Mouse (Mus musculus) cerebellum, adult 2 months (tissue): Measurements from ENCODE around the gene Creld2. TPM values are rescaled to one million over a fixed set of nuclear protein-coding genes. Genes with fewer than 3 reads are reported as not detected.

ENCODE experiments used
- DNase-seq, 2 experiments: peaks; one replicate each; pipeline ENCODE4 v3.0.0; 2021
- H3K27ac ChIP-seq: fragments of 200-500 bp; 2 replicates; pipeline ENCODE4 v1.5.1; 2012; ENCODE audit warnings: low read length, control low read depth, inconsistent platforms; ENCODE audit not compliant: insufficient read depth
- H3K27me3 ChIP-seq: fragments of 200-500 bp; 2 replicates; pipeline ENCODE4 v1.6.1; 2012; ENCODE audit warnings: inconsistent platforms, mild to moderate bottlenecking, low read length, moderate library complexity; ENCODE audit not compliant: control insufficient read depth, insufficient read depth
- H3K4me1 ChIP-seq: fragments of 200-500 bp; 2 replicates; pipeline ENCODE4 v1.6.1; 2011; ENCODE audit warnings: low read length; ENCODE audit not compliant: control insufficient read depth, insufficient read depth
- H3K4me3 ChIP-seq: fragments of 200-500 bp; replicated peaks from 2 replicates; pipeline ENCODE3; 2011; ENCODE audit warnings: mild to moderate bottlenecking, low read depth, low read length, control low read depth; ENCODE audit not compliant: insufficient read depth
- CTCF ChIP-seq: fragments of 200-500 bp; IDR thresholded peaks from 2 replicates; pipeline ENCODE4 v1.5.1; 2011; ENCODE audit warnings: low read depth, mild to moderate bottlenecking, control low read depth, low read length, moderate library complexity, borderline replicate concordance; ENCODE audit not compliant: insufficient read depth
- POLR2A ChIP-seq: fragments of 200-500 bp; IDR thresholded peaks from 2 replicates; pipeline ENCODE4 v1.6.1; 2011; ENCODE audit warnings: low read length, control low read depth, borderline replicate concordance; ENCODE audit not compliant: insufficient read depth
- WGBS: fragments of 180-500 bp; shearing (Covaris S2); methylation state at CpG from one replicate; pipeline ENCODE4 v1.1.7; 2018; 5-methylcytosine and 5-hydroxymethylcytosine counted together
- polyA plus RNA-seq: library from polyadenylated mRNA; depleted of rRNA; stranded (reverse); fragments of >200 nt; gene quantifications from 2 replicates; pipeline ENCODE4 v1.2.3, GENCODE M21; 2012

Gene Creld2
- polyA plus RNA-seq, 1 experiment = 32.0 TPM

GRCm38 (mm10) chr15:88842300-88842673 lies 22.8 kb downstream of the Creld2 start:
- no peak for TF ChIP-seq CTCF
- no peak for TF ChIP-seq POLR2A
- 0 out of 2 replicates have a peak overlapping the region, but pooled peaks have one; percentile 0 for H3K27ac ChIP-seq

GRCm38 (mm10) chr15:88843486-88844097 lies 24.1 kb downstream of the Creld2 start:
- no peak for DNase-seq
- TF ChIP-seq POLR2A = no peak
- no peak for TF ChIP-seq CTCF

More at GRCm38 (mm10) chr15:88842300-88842673, 22.8 kb downstream of the Creld2 start:
- Histone ChIP-seq H3K4me3 (no peak overlapping the region), H3K4me1 (peaks cover 60% of the 10 kb centered on the region), H3K27me3 (no peaks in the 10 kb centered on the region)
- 22% methylated on average over 3 of the region's 3 CpGs for WGBS
- no peak for DNase-seq

GRCm38 (mm10) chr15:88844966-88845365 lies 25.5 kb downstream of the Creld2 start:
- DNase-seq = peak in 1 of 2 experiments; percentile 44
- no peak overlapping the region for H3K4me3 ChIP-seq
- no peaks in the 10 kb centered on the region for H3K27me3 ChIP-seq
- peaks cover 50% of the 10 kb centered on the region for H3K4me1 ChIP-seq
- H3K27ac ChIP-seq = no peak overlapping the region
- TF ChIP-seq POLR2A (no peak), CTCF (no peak)
- WGBS = 35% methylated on average over 7 of the region's 7 CpGs

More at GRCm38 (mm10) chr15:88843486-88844097, 24.1 kb downstream of the Creld2 start:
- 56% methylated on average over 8 of the region's 8 CpGs for WGBS
- no peaks in the 10 kb centered on the region for H3K27me3 ChIP-seq
- H3K4me3 ChIP-seq = no peak overlapping the region
- peaks cover 57% of the 10 kb centered on the region for H3K4me1 ChIP-seq
- H3K27ac ChIP-seq = no peak overlapping the region

- DNase-seq = no peak
- no peak overlapping the region for H3K27ac ChIP-seq
- peaks cover 41% of the 10 kb centered on the region for H3K4me1 ChIP-seq
- 88% methylated on average over 1 of the region's 1 CpGs for WGBS
- TF ChIP-seq CTCF (no peak), POLR2A (no peak)
- H3K27me3 ChIP-seq = no peaks in the 10 kb centered on the region
- H3K4me3 ChIP-seq = no peak overlapping the region
Measured at GRCm38 (mm10) chr15:88848661-88849060, 29.2 kb downstream of the Creld2 start.

- H3K27me3 ChIP-seq = no peaks in the 10 kb centered on the region
- TF ChIP-seq POLR2A = no peak
- no peak for TF ChIP-seq CTCF
- peaks cover 43% of the 10 kb centered on the region for H3K4me1 ChIP-seq
- WGBS = 84% methylated on average over 2 of the region's 2 CpGs
- DNase-seq = no peak
- no peak overlapping the region for H3K4me3 ChIP-seq
- peak overlapping the region; percentile 11; the same call in 1 of the 2 replicates for H3K27ac ChIP-seq
Measured at GRCm38 (mm10) chr15:88849621-88850020, 30.2 kb downstream of the Creld2 start.

GRCm38 (mm10) chr15:88850146-88850826 lies 30.8 kb downstream of the Creld2 start:
- peaks cover 42% of the 10 kb centered on the region for H3K4me1 ChIP-seq
- TF ChIP-seq CTCF = no peak
- no peak for TF ChIP-seq POLR2A
- DNase-seq = peak; percentile 86 to 87

GRCm38 (mm10) chr15:88851076-88851475 lies 31.6 kb downstream of the Creld2 start:
- Histone ChIP-seq H3K4me1 (peaks cover 44% of the 10 kb centered on the region), H3K27ac (peak overlapping the region; percentile 45; the same call in 1 of the 2 replicates), H3K27me3 (no peaks in the 10 kb centered on the region), H3K4me3 (no peak overlapping the region)
- WGBS = 43% methylated on average over 3 of the region's 3 CpGs
- TF ChIP-seq POLR2A (no peak), CTCF (no peak)
- no peak for DNase-seq

More at GRCm38 (mm10) chr15:88850146-88850826, 30.8 kb downstream of the Creld2 start:
- WGBS = 8% methylated on average over 10 of the region's 10 CpGs
- H3K27me3 ChIP-seq = no peaks in the 10 kb centered on the region
- peak overlapping the region; percentile 45; the same call in 1 of the 2 replicates for H3K27ac ChIP-seq
- H3K4me3 ChIP-seq = no peak overlapping the region
